In the genomic region with DNA sequence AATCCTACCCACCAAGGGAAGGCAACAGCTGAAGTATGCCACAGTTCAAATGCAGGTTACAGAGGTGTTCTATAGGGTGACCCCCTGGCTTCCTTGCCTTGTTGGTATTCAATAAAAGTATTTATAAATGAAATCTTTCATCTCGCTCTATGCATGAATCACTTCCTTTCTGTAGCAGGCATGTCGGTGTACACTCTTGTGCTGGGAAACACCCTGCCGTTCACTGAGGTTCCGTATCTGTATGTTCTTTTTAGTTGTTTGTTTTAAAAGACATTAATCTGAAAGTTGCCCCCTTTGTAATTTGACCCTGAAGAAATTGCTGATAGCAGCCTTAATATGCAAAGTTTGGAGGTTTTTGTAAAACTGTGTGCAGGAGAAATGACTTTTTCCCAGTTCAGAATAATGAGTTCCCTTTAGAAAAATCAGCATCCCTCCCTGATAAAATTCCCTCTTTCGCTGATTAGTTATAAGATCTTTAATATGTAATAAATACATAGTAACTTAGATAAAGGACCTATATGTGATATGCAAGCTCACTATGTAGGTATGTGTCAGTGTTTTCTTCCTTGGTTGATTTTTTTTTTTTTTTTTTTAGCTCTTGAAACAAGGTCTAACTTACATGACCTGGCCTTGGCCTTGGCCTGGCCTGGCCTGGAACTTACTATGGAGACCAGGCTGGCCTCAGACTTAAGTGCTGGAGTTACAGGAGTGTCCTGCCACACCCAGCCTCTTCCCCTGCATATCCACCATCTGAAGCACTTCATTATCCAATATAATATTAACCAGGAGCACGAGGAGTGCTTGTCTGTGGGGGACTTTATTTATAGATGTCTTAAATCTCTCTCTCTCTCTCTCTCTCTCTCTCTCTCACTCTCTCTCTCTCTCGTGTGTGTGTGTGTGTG, we compare ENCODE assay signal across 29 mouse cellular contexts. TPM values are rescaled to one million over a fixed set of nuclear protein-coding genes. Genes with fewer than 3 reads are reported as not detected.
A peak's percentile ranks its signal among the peaks of the same experiment; 100 is the strongest.
DNase-seq lines count a peak whose midpoint lies in the region; ATAC-seq and TF ChIP-seq lines count a peak whose summit lies in the region.
"Had no signal": no experiment of that assay in that cellular context is flagged by ENCODE, and none has a peak within 500 bp of the region (broad histone marks: within the 10 kb centered on the region; RNA-seq: fewer than 3 reads in every experiment).

No protein-coding gene starts in this region.

- no peak overlapping the region for H3K4me3 ChIP-seq in stomach, postnatal 0 days (ENCODE audit: low read depth, low read length)
- H3K4me3 ChIP-seq: erythroblast, embryonic 14.5 days; heart, adult 2 months; heart, embryonic 13.5 days; hindbrain, embryonic 10.5 days; hindbrain, embryonic 15.5 days; left cerebral cortex, adult 2 months; limb, embryonic 13.5 days; liver, embryonic 12.5 days; neural tube, embryonic 15.5 days; stomach, embryonic 15.5 days had no signal

- no peak overlapping the region for H3K27ac ChIP-seq in stomach, postnatal 0 days (replicated peaks)
- H3K27ac ChIP-seq: heart, adult 2 months; heart, embryonic 13.5 days; hindbrain, embryonic 10.5 days; hindbrain, embryonic 15.5 days; left cerebral cortex, adult 2 months; limb, embryonic 13.5 days; liver, embryonic 12.5 days; neural tube, embryonic 15.5 days; stomach, embryonic 15.5 days had no signal

- H3K36me3 ChIP-seq in stomach, postnatal 0 days (ENCODE audit: control insufficient read depth, insufficient read depth, low read length): no peaks in the 10 kb centered on the region
- H3K36me3 ChIP-seq: heart, embryonic 13.5 days; hindbrain, embryonic 10.5 days; hindbrain, embryonic 15.5 days; limb, embryonic 13.5 days; neural tube, embryonic 15.5 days; stomach, embryonic 15.5 days had no signal

- no peak for TF ChIP-seq EP300 in stomach, postnatal 0 days (optimal IDR thresholded peaks at IDR 0.05)

- no peaks in the 10 kb centered on the region for H3K27me3 ChIP-seq in stomach, postnatal 0 days (ENCODE audit: control insufficient read depth, insufficient read depth, low read length)
- H3K27me3 ChIP-seq: heart, embryonic 13.5 days; hindbrain, embryonic 15.5 days; limb, embryonic 13.5 days; liver, embryonic 12.5 days; neural tube, embryonic 15.5 days; stomach, embryonic 15.5 days had no signal

- DNase-seq in A20 (ENCODE audit: low read depth, low spot score): peak; percentile 58
- no peak for DNase-seq in stomach, postnatal 0 days (ENCODE audit: low spot score)
- DNase-seq in heart, postnatal 36 days: no peak
- DNase-seq in embryo, embryonic 10.5 days (ENCODE audit: low spot score): no peak
- no peak for DNase-seq in frontal cortex, postnatal 25 days (ENCODE audit: low spot score in 2 of 2)
- DNase-seq: adrenal gland, adult 8-10 months; cerebellum, adult 11 months; cerebellum, adult 9-11 months; heart, adult 2 months; heart, postnatal 10 days; kidney, adult 11 months; kidney, postnatal 25 days; liver, postnatal 0 days; midbrain, embryonic 14.5 days; retina, postnatal 1 day; right cerebral cortex, postnatal 14 days; thymus, postnatal 14 days had no signal

- peaks cover 2% of the 10 kb centered on the region; the same call in 1 of the 2 replicates for H3K4me1 ChIP-seq in stomach, postnatal 0 days (replicated peaks; ENCODE audit: control insufficient read depth, insufficient read depth)
- H3K4me1 ChIP-seq: hindbrain, embryonic 10.5 days; hindbrain, embryonic 15.5 days; stomach, embryonic 15.5 days had no signal

- intact Hi-C loops in heart, postnatal 36 days (cut with DNase I): no loop called here

- 27% methylated on average over 7 of the region's 7 CpGs for WGBS in stomach, postnatal 0 days

- H3K9me3 ChIP-seq in stomach, postnatal 0 days (ENCODE audit: control insufficient read depth, low read length): no peaks in the 10 kb centered on the region
- H3K9me3 ChIP-seq: heart, embryonic 13.5 days; hindbrain, embryonic 10.5 days; hindbrain, embryonic 15.5 days; liver, embryonic 12.5 days; neural tube, embryonic 15.5 days; stomach, embryonic 15.5 days had no signal

- TF ChIP-seq CTCF in stomach, postnatal 0 days (IDR thresholded peaks at IDR 0.05; ENCODE audit: low read depth): no peak

- H3K9ac ChIP-seq in stomach, postnatal 0 days (ENCODE audit: low read length): no peak overlapping the region
- H3K9ac ChIP-seq: heart, embryonic 13.5 days; hindbrain, embryonic 15.5 days; limb, embryonic 13.5 days; liver, embryonic 12.5 days; liver, postnatal 0 days; neural tube, embryonic 15.5 days; stomach, embryonic 15.5 days had no signal

- H3K4me2 ChIP-seq in stomach, postnatal 0 days (replicated peaks; ENCODE audit: low read depth): no peak overlapping the region
- H3K4me2 ChIP-seq: heart, embryonic 13.5 days; hindbrain, embryonic 15.5 days; limb, embryonic 13.5 days; liver, embryonic 12.5 days; neural tube, embryonic 15.5 days; stomach, embryonic 15.5 days had no signal

- ATAC-seq in CD4-positive, CD25-positive, alpha-beta regulatory T cell, adult 4 months: peak; percentile 72
- ATAC-seq in inflammation-experienced regulatory T-cells, adult 6 months: peak; percentile 64
- peak; percentile 32; the same call in 1 of the 2 replicates for ATAC-seq in stomach, postnatal 0 days (ENCODE audit: low FRiP score, low TSS enrichment)
- ATAC-seq: forebrain, embryonic 16.5 days; liver, embryonic 12.5 days had no signal

RNA-seq across cellular contexts. Expression of gene Fam133b, which starts 34.9 kb away (rescaled TPM):
- 10 to 100 TPM; 44.0 to 54.2 TPM for polyA plus RNA-seq in CD4-positive, CD25-positive, alpha-beta regulatory T cell, adult 4 months (2017; shearing (Covaris generic))
- polyA plus RNA-seq in inflammation-experienced regulatory T-cells, adult 6 months (2017; shearing (Covaris generic)): 10 to 100 TPM; 40.1 to 59.9 (median 53.6) TPM
- polyA plus RNA-seq in stomach, postnatal 0 days (2015; fragmentation: Nextera tagmentation; extraction: Ambion mirVana): 14.7 and 16.4 TPM in 2 replicates
- 10 to 100 TPM; 10.9 to 11.9 TPM for total RNA-seq in heart, postnatal 36 days (2021)
